Mouse (Mus musculus): Measurements from ENCODE around the gene Ctrb1.

GRCm38 (mm10) chr8:111676237-111676636, 14.6 kb downstream of the Ctrb1 start:
- TF ChIP-seq MAX (IDR thresholded peaks at IDR 0.05; ENCODE audit: low read depth) (no peak), MYOG (IDR thresholded peaks at IDR 0.05; ENCODE audit: control insufficient read depth in 1 of 3, insufficient read depth in 1 of 3, insufficient read length in 2 of 3, low read depth in 2 of 3) (no peak), REST (IDR thresholded peaks at IDR 0.05; ENCODE audit: insufficient read depth, insufficient read length) (no peak), POLR2A (IDR thresholded peaks at IDR 0.05; ENCODE audit: insufficient read length, low read depth) (no peak), USF1 (IDR thresholded peaks at IDR 0.05; ENCODE audit: low read depth) (no peak)
